Mouse (Mus musculus) CH12.LX (cell line): ENCODE results near the gene Pigf. TPM values are rescaled to one million over a fixed set of nuclear protein-coding genes. Genes with fewer than 3 reads are reported as not detected.

Experiments used
- DNase-seq: peaks from one replicate; pipeline ENCODE4 v3.0.0-alpha.2; 2013; ENCODE audit errors: extremely low read depth
- H3K27ac ChIP-seq: 2 replicates; pipeline ENCODE4 v1.5.1; 2012; ENCODE audit warnings: low read depth, mild to moderate bottlenecking, control low read depth, moderate library complexity; ENCODE audit not compliant: insufficient read depth
- H3K27me3 ChIP-seq: replicated peaks from 2 replicates; pipeline ENCODE3; 2012; ENCODE audit warnings: inconsistent platforms
- H3K36me3 ChIP-seq, 2 experiments: replicated peaks in 1 of 2; 2 replicates each; pipeline versions ENCODE3 to v1.6.1; 2012; ENCODE audit warnings: inconsistent platforms in 1 of 2, low read length in 1 of 2, mild to moderate bottlenecking in 1 of 2, mixed read lengths in 1 of 2, moderate library complexity in 1 of 2; ENCODE audit not compliant: control insufficient read depth in 1 of 2, insufficient read depth in 1 of 2
- H3K4me1 ChIP-seq, 2 experiments: 2 replicates each; pipeline ENCODE4 v1.6.1; 2012; ENCODE audit warnings: inconsistent platforms in 1 of 2, moderate library complexity in 1 of 2; ENCODE audit not compliant: insufficient read depth in 2 of 2, control insufficient read depth in 1 of 2
- H3K4me2 ChIP-seq: 2 replicates; pipeline ENCODE4 v1.6.1; 2012; ENCODE audit warnings: low read depth, mild to moderate bottlenecking, control low read depth; ENCODE audit not compliant: poor library complexity, insufficient read depth, severe bottlenecking
- H3K4me3 ChIP-seq, 3 experiments: fragments of 150-350 bp in 1 of 3; sonication (generic) in 1 of 3; replicated peaks in 1 of 3; 2 replicates each; pipeline versions ENCODE3 to v1.5.1; 2011 to 2012; ENCODE audit warnings: low read depth in 2 of 3, low read length in 2 of 3, mild to moderate bottlenecking in 2 of 3, moderate library complexity in 2 of 3, control low read depth in 1 of 3, improper control_type of control experiment in 1 of 3, inconsistent platforms in 1 of 3, mixed read lengths in 1 of 3; ENCODE audit not compliant: poor library complexity in 1 of 3
- H3K79me2 ChIP-seq: replicated peaks from 2 replicates; pipeline ENCODE4 v1.6.1; 2012; ENCODE audit warnings: mild to moderate bottlenecking, moderate library complexity; ENCODE audit not compliant: control insufficient read depth, poor library complexity, insufficient read depth, severe bottlenecking; ENCODE audit errors: extremely low read depth
- H3K9ac ChIP-seq: 2 replicates; pipeline ENCODE4 v1.6.1; 2012; ENCODE audit warnings: low read depth, mild to moderate bottlenecking, control low read depth, moderate library complexity; ENCODE audit not compliant: insufficient read depth
- H3K9me3 ChIP-seq: replicated peaks from 2 replicates; pipeline ENCODE3; 2012; ENCODE audit warnings: low read length, inconsistent platforms, mixed read lengths
- ELF1 ChIP-seq: IDR thresholded peaks from 2 replicates; pipeline ENCODE4 v1.6.1; 2014; ENCODE audit warnings: low read depth, mild to moderate bottlenecking, inconsistent platforms, low read length, improper control_type of control experiment
- ETS1 ChIP-seq: conservative IDR thresholded peaks from 2 replicates; pipeline ENCODE4 v1.6.1; 2012; ENCODE audit warnings: low read depth, mild to moderate bottlenecking, inconsistent platforms, low read length, improper control_type of control experiment, moderate library complexity
- HCFC1 ChIP-seq: IDR thresholded peaks from 2 replicates; pipeline ENCODE4 v1.6.1; 2012; ENCODE audit warnings: low read depth, mild to moderate bottlenecking, inconsistent platforms, low read length, improper control_type of control experiment
- JUN ChIP-seq: IDR thresholded peaks from 2 replicates; pipeline ENCODE4 v1.6.1; 2011; ENCODE audit warnings: low read depth, mild to moderate bottlenecking, low read length, improper control_type of control experiment, moderate library complexity; ENCODE audit not compliant: insufficient read depth
- KAT2A ChIP-seq: IDR thresholded peaks from 2 replicates; pipeline ENCODE4 v1.6.1; 2012; ENCODE audit warnings: low read length, improper control_type of control experiment, inconsistent platforms; ENCODE audit not compliant: insufficient replicate concordance
- MAFK ChIP-seq: IDR thresholded peaks from 2 replicates; pipeline ENCODE4 v1.6.1; 2011; ENCODE audit warnings: low read length, improper control_type of control experiment; ENCODE audit not compliant: insufficient replicate concordance
- MAZ ChIP-seq: IDR thresholded peaks from 2 replicates; pipeline ENCODE4 v1.6.1; 2012; ENCODE audit warnings: low read depth, mild to moderate bottlenecking, inconsistent platforms, low read length, improper control_type of control experiment, moderate library complexity
- MXI1 ChIP-seq: IDR thresholded peaks from 2 replicates; pipeline ENCODE4 v1.6.1; 2011; ENCODE audit warnings: mild to moderate bottlenecking, low read depth, low read length, improper control_type of control experiment
- NELFE ChIP-seq: IDR thresholded peaks from 2 replicates; pipeline ENCODE4 v1.6.1; 2011; ENCODE audit warnings: low read depth, low read length, improper control_type of control experiment
- NRF1 ChIP-seq: IDR thresholded peaks from 2 replicates; pipeline ENCODE4 v1.6.1; 2014; ENCODE audit warnings: low read depth, mild to moderate bottlenecking, inconsistent platforms, low read length, improper control_type of control experiment, moderate library complexity
- PAX5 ChIP-seq: IDR thresholded peaks from 2 replicates; pipeline ENCODE4 v1.6.1; 2012; ENCODE audit warnings: low read length, inconsistent platforms, mixed read lengths
- POLR2AphosphoS2 ChIP-seq: IDR thresholded peaks from 2 replicates; pipeline ENCODE4 v1.6.1; 2011; ENCODE audit warnings: low read depth, low read length, improper control_type of control experiment
- RAD21 ChIP-seq: IDR thresholded peaks from 2 replicates; pipeline ENCODE4 v1.6.1; 2011; ENCODE audit warnings: low read depth, mild to moderate bottlenecking, low read length, improper control_type of control experiment, moderate library complexity
- RCOR1 ChIP-seq: conservative IDR thresholded peaks from 2 replicates; pipeline ENCODE4 v1.6.1; 2012; ENCODE audit warnings: low read depth, mild to moderate bottlenecking, inconsistent platforms, low read length, improper control_type of control experiment
- SIN3A ChIP-seq: IDR thresholded peaks from 2 replicates; pipeline ENCODE4 v1.6.1; 2012; ENCODE audit warnings: low read length, improper control_type of control experiment, inconsistent platforms
- TCF12 ChIP-seq: IDR thresholded peaks from 2 replicates; pipeline ENCODE4 v1.6.1; 2014; ENCODE audit warnings: low read depth, mild to moderate bottlenecking, inconsistent platforms, low read length, improper control_type of control experiment
- UBTF ChIP-seq: IDR thresholded peaks from 2 replicates; pipeline ENCODE4 v1.6.1; 2012; ENCODE audit warnings: low read depth, mild to moderate bottlenecking, inconsistent platforms, low read length, improper control_type of control experiment, moderate library complexity
- USF2 ChIP-seq: conservative IDR thresholded peaks from 2 replicates; pipeline ENCODE4 v1.6.1; 2011; ENCODE audit warnings: low read depth, low read length, improper control_type of control experiment
- ZC3H11A ChIP-seq: IDR thresholded peaks from 2 replicates; pipeline ENCODE4 v1.6.1; 2012; ENCODE audit warnings: low read depth, mild to moderate bottlenecking, inconsistent platforms, low read length, improper control_type of control experiment
- ZMIZ1 ChIP-seq: IDR thresholded peaks from 2 replicates; pipeline ENCODE4 v1.6.1; 2012; ENCODE audit warnings: low read depth, mild to moderate bottlenecking, inconsistent platforms, low read length, improper control_type of control experiment
- dilution Hi-C: fragments of 300-500 bp; cut with MboI; formaldehyde crosslinking; loops from 2 replicates; pipeline ENCODE4 v1.14.3; 2020; ENCODE audit warnings: low sequenced_read_pairs; ENCODE audit not compliant: extremely low pct_unique_long_range_greater_than_20kb, extremely low pct_ligation_motif_present
- in situ Hi-C: fragments of 300-500 bp; cut with MboI; formaldehyde crosslinking; loops from 3 replicates; pipeline ENCODE4 v1.14.3; 2019; ENCODE audit warnings: low sequenced_read_pairs, low pct_ligation_motif_present, low pct_unique_long_range_greater_than_20kb, mixed read lengths
- polyA plus RNA-seq: library from polyadenylated mRNA; unstranded; fragments of >175 nt; gene quantifications from 2 replicates; pipeline ENCODE4 v1.2.1, GENCODE M21; 2012; ENCODE audit warnings: low read depth; ENCODE audit not compliant: insufficient read length
- total RNA-seq, 2 experiments: library from RNA; depleted of rRNA; stranded (reverse); fragments of 300-350 nt in 1 of 2; fragments of >200 nt in 1 of 2; gene quantifications; 2 replicates each; pipeline ENCODE4 v1.2.3; 2012 to 2014

The Pigf gene
- total and polyA plus RNA-seq, 3 experiments: 33.6 to 70.8 (median 37.6) TPM

GRCm38 (mm10) chr17:86973097-86973496 lies 52.1 kb downstream of the Pigf start:
- Histone ChIP-seq H3K4me3 (no peak overlapping the region), H3K36me3 (peaks cover 47 to 78% of the 10 kb centered on the region in 2 experiments), H3K4me2 (no peak overlapping the region), H3K27me3 (no peaks in the 10 kb centered on the region), H3K9me3 (no peaks in the 10 kb centered on the region), H3K79me2 (no peaks in the 10 kb centered on the region; the same call in 1 of the 2 replicates), H3K9ac (no peak overlapping the region), H3K4me1 (peaks cover 29 to 72% of the 10 kb centered on the region in 2 experiments), H3K27ac (no peak overlapping the region)
- DNase-seq: no peak
- dilution Hi-C loops: no loop called here
- in situ Hi-C loops: no loop called here
- no peak for TF ChIP-seq JUN
- TF ChIP-seq KAT2A: no peak
- no peak for TF ChIP-seq SIN3A
- no peak for TF ChIP-seq MAFK
- TF ChIP-seq HCFC1: no peak
- TF ChIP-seq NELFE: no peak
- TF ChIP-seq ETS1: no peak

GRCm38 (mm10) chr17:86971860-86972259 lies 53.3 kb downstream of the Pigf start:
- no peak overlapping the region for H3K9ac ChIP-seq
- H3K9me3 ChIP-seq: no peaks in the 10 kb centered on the region
- dilution Hi-C loops: no loop called here
- H3K4me1 ChIP-seq: peaks cover 40 to 72% of the 10 kb centered on the region in 2 experiments
- no peak for TF ChIP-seq PAX5
- TF ChIP-seq HCFC1: no peak
- TF ChIP-seq NELFE: no peak
- TF ChIP-seq ELF1: no peak
- TF ChIP-seq UBTF: no peak
- TF ChIP-seq MXI1: no peak
- TF ChIP-seq USF2: no peak
- no peak for TF ChIP-seq TCF12
- TF ChIP-seq RAD21: no peak
- no peak for TF ChIP-seq ZC3H11A
- TF ChIP-seq ZMIZ1: no peak
- no peak for TF ChIP-seq RCOR1
- no peak for TF ChIP-seq POLR2AphosphoS2
- TF ChIP-seq NRF1: no peak
- no peak for TF ChIP-seq MAFK
- TF ChIP-seq MAZ: no peak
- TF ChIP-seq, all 38 proteins: peak for 0
- in situ Hi-C loops: no loop called here
- Histone ChIP-seq H3K27me3 (no peaks in the 10 kb centered on the region), H3K4me3 (no peak overlapping the region), H3K36me3 (peaks cover 50 to 82% of the 10 kb centered on the region in 2 experiments), H3K4me2 (no peak overlapping the region), H3K79me2 (no peaks in the 10 kb centered on the region; the same call in 1 of the 2 replicates), H3K27ac (no peak overlapping the region)
- DNase-seq: no peak
